Mouse (Mus musculus): Measurements from ENCODE around the gene Upk2.
A peak's percentile ranks its signal among the peaks of the same experiment; 100 is the strongest.

Upk2 gene

GRCm38 (mm10) chr9:44488855-44489381 lies 34.1 kb upstream of the Upk2 start:
- ATAC-seq (ENCODE audit: insufficient number of reproducible peaks, low FRiP score, low TSS enrichment) = no peak

- ATAC-seq (ENCODE audit: insufficient number of reproducible peaks, low FRiP score, low TSS enrichment) = no peak
Observed at GRCm38 (mm10) chr9:44488416-44488815, 33.6 kb upstream of the Upk2 start.

GRCm38 (mm10) chr9:44487441-44487840 lies 32.7 kb upstream of the Upk2 start:
- ATAC-seq (ENCODE audit: insufficient number of reproducible peaks, low FRiP score, low TSS enrichment) = no peak

GRCm38 (mm10) chr9:44486741-44487421 lies 32.1 kb upstream of the Upk2 start:
- no peak for ATAC-seq (ENCODE audit: insufficient number of reproducible peaks, low FRiP score, low TSS enrichment)

GRCm38 (mm10) chr9:44486335-44486734 lies 31.6 kb upstream of the Upk2 start:
- no peak for ATAC-seq (ENCODE audit: insufficient number of reproducible peaks, low FRiP score, low TSS enrichment)

GRCm38 (mm10) chr9:44485516-44486161 lies 30.9 kb upstream of the Upk2 start:
- no peak for ATAC-seq (ENCODE audit: insufficient number of reproducible peaks, low FRiP score, low TSS enrichment)

- ATAC-seq (ENCODE audit: insufficient number of reproducible peaks, low FRiP score, low TSS enrichment) = no peak
Observed at GRCm38 (mm10) chr9:44485105-44485515, 30.3 kb upstream of the Upk2 start.

- ATAC-seq (ENCODE audit: insufficient number of reproducible peaks, low FRiP score, low TSS enrichment) = no peak
Observed at GRCm38 (mm10) chr9:44484311-44485104, 29.7 kb upstream of the Upk2 start.

- no peak for ATAC-seq (ENCODE audit: insufficient number of reproducible peaks, low FRiP score, low TSS enrichment)
Observed at GRCm38 (mm10) chr9:44483510-44484044, 28.8 kb upstream of the Upk2 start.

- no peak for ATAC-seq (ENCODE audit: insufficient number of reproducible peaks, low FRiP score, low TSS enrichment)
Observed at GRCm38 (mm10) chr9:44483041-44483509, 28.3 kb upstream of the Upk2 start.

- peak; percentile 67 for ATAC-seq (ENCODE audit: insufficient number of reproducible peaks, low FRiP score, low TSS enrichment)
Observed at GRCm38 (mm10) chr9:44482552-44482951, 27.8 kb upstream of the Upk2 start, which contains the start of gene Bcl9l. Gene Bcl9l, plus strand, starts transcription at chr9:44482825.

GRCm38 (mm10) chr9:44482112-44482511 lies 27.3 kb upstream of the Upk2 start:
- no peak for ATAC-seq (ENCODE audit: insufficient number of reproducible peaks, low FRiP score, low TSS enrichment)

- ATAC-seq (ENCODE audit: insufficient number of reproducible peaks, low FRiP score, low TSS enrichment) = peak; percentile 63
Observed at GRCm38 (mm10) chr9:44479628-44480428, 25.1 kb upstream of the Upk2 start.

GRCm38 (mm10) chr9:44478959-44479605 lies 24.3 kb upstream of the Upk2 start:
- 0 out of 2 replicates have a peak, but pooled peaks have one; percentile 29 for ATAC-seq (ENCODE audit: insufficient number of reproducible peaks, low FRiP score, low TSS enrichment)

- ATAC-seq (ENCODE audit: insufficient number of reproducible peaks, low FRiP score, low TSS enrichment) = no peak
Observed at GRCm38 (mm10) chr9:44478229-44478921, 23.6 kb upstream of the Upk2 start.

- ATAC-seq (ENCODE audit: insufficient number of reproducible peaks, low FRiP score, low TSS enrichment) = peak; percentile 45; the same call in 1 of the 2 replicates
Observed at GRCm38 (mm10) chr9:44477339-44478228, 22.8 kb upstream of the Upk2 start.

- no peak for ATAC-seq (ENCODE audit: insufficient number of reproducible peaks, low FRiP score, low TSS enrichment)
Observed at GRCm38 (mm10) chr9:44475936-44476335, 21.2 kb upstream of the Upk2 start.

- no peak for ATAC-seq (ENCODE audit: insufficient number of reproducible peaks, low FRiP score, low TSS enrichment)
Observed at GRCm38 (mm10) chr9:44474327-44474726, 19.6 kb upstream of the Upk2 start.

Measured in cerebellum, adult (tissue).